Mouse (Mus musculus): Measurements from ENCODE around the gene Itsn2. TPM values are rescaled to one million over a fixed set of nuclear protein-coding genes. Genes with fewer than 3 reads are reported as not detected.
"Not testable (repeated sequence)": the region's sequence is repeated elsewhere in the genome, so short reads cannot be mapped to it uniquely, and the experiment has no call there.

Itsn2 gene
- total RNA-seq (2021) = 100 to 1,000 TPM in 1 of 2 experiments, 10 to 100 TPM in 1; 88.6 to 101 TPM
- long read RNA-seq, experiment 1, full-length matches to known transcripts = 2 of 16 reads
- long read RNA-seq, experiment 1, partial matches to known transcripts = 4 of 16 reads
- long read RNA-seq, experiment 1, other reads (novel, unspliced or antisense) = 10 of 16 reads
- long read RNA-seq, experiment 2, full-length matches to known transcripts = 7 of 36 reads
- long read RNA-seq, experiment 2, partial matches to known transcripts = 14 of 36 reads
- long read RNA-seq, experiment 2, other reads (novel, unspliced or antisense) = 15 of 36 reads

DNA sequence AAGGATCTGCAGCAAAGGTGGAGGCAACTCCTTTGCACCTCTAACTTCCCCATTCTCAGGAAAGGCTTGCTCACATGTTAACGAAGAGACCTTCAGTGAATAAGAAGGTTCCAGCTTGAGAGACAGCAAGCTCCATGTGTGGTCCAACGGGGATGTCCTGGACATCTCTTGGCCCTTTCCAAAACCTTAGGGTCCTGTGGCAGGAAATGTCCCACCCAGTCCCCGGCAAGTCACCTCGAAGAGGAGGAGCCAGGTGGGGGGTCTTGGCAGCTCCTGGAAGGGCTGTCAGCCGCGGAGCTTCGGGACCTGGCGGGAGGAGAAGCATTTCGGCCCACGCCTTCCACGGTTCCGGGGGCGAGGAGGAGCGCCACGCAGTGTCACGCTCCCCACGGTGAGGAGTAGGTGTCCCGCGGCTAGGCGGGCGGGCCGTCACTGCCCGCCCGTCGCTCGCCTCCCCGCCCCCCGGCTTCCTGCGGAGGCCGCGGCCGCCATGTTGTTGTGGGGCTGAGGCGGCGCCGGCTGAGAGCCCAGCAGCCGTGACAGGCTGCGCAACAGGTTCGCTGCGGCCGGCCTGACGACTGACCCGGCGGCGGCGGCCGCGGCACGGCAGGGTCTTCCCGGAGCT, at the start of gene Itsn2, which contains the start of gene Gm3625:
Itsn2 (plus strand) TSS at position 98 of the 625 bp plus-strand sequence.
Gm3625 (minus strand) TSS at position 387 of the 625 bp plus-strand sequence.
- Histone ChIP-seq H3K4me3 (peak within 1 kb of the TSS; percentile 58), H3K27ac (peak within 1 kb of the TSS; percentile 99)
- TF ChIP-seq CTCF (conservative IDR thresholded peaks at IDR 0.05) = no peak
- peak; percentile 62 to 65 for DNase-seq (ENCODE audit: low spot score in 2 of 2)

DNA sequence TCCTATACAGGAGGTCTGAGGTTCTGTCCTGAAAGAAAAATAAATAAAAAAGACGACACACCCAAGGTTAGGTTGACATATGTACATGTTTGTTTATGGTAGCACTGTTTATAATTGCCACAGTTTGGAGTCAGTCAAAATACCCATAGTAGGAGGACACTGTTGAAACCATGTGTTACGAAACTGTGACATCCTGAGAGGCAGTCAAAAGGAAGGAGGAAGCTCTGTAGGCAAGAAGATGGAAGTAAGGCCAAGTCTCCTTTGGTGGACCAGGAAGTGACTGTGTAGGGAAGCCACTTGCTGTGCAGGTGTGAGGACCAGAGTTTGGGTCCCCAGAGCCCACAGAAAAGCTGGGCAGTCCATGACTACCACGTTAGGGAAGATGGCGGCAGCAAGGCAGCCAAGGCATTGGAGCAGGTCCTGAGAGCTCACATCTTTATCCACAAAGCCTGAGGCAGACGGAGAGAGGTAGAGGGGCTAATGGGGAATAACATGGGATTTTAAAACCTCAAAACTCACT, 48.0 kb upstream of the Itsn2 start:
- DNase-seq (ENCODE audit: low spot score in 2 of 2) = no peak
- no peak for TF ChIP-seq CTCF (conservative IDR thresholded peaks at IDR 0.05)
- Histone ChIP-seq H3K4me3 (no peak overlapping the region), H3K27ac (no peak overlapping the region)

DNA sequence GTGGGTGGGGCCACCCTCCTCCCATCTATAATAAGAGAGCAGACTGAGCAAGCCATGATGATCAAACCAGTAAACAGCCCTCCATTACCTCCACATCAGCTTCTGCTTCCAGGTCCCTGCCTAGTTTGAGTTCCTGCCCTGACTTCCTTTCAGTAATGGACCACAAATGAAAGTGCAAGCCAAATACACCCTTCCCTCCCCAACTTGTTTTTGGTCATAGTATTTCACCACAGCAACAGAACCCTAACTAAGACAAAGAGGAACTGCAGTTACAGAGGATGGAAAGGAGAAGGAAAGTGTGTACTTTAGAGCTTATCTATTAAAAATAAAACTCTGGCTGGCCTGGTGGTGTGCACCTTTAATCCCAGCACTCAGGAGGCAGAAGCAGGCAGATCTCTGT, 47.0 kb upstream of the Itsn2 start:
- no peak for TF ChIP-seq CTCF (conservative IDR thresholded peaks at IDR 0.05)
- no peak for DNase-seq (ENCODE audit: low spot score in 2 of 2)
- H3K27ac ChIP-seq = no peak overlapping the region

DNA sequence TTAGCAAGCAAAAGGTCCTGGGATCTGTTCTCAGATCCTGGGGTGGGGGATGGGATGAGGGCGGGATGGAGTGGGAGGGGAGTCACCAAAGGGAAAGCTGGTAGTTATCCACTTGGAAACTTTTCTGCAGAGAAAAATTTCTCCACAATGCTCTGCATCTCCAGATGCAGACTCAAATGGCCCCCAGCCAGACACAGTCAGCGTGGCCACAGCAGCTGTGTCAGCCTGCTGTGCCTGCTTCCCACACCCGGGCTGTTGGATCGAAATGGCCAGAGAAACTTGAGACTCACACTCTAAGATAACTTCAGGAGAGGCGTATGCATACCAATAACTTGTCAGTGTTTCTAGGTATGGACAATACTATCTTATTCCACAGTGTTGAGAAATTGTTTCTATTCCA, 45.9 kb upstream of the Itsn2 start:
- Histone ChIP-seq H3K27ac (no peak overlapping the region), H3K4me3 (no peak overlapping the region)
- DNase-seq (ENCODE audit: low spot score in 2 of 2) = no peak
- no peak for TF ChIP-seq CTCF (conservative IDR thresholded peaks at IDR 0.05)

More for the DNA sequence above, 47.0 kb upstream of the Itsn2 start:
- no peak overlapping the region for H3K4me3 ChIP-seq

DNA sequence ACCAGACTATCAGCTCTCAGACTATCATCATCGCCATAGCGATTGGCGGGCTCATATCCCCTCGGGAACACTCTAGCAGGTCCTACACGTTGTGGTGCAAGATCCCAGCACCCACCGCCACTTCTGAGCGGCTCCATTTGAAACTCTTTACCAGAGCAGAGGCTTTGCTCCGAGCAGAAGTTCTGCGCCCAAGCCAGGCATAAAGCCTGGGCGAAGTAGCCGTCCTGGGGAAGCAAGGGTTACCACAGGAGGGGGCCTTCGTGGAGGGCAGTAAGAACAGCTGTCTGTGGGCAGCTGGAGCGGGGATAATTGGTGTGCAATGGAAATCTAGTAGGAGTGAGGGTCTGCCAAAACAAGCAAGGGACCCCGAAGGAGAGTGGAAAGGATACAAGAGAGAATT, 44.9 kb upstream of the Itsn2 start:
- no peak overlapping the region for H3K27ac ChIP-seq
- DNase-seq (ENCODE audit: low spot score in 2 of 2) = no peak
- TF ChIP-seq CTCF (conservative IDR thresholded peaks at IDR 0.05) = no peak
- H3K4me3 ChIP-seq = no peak overlapping the region

DNA sequence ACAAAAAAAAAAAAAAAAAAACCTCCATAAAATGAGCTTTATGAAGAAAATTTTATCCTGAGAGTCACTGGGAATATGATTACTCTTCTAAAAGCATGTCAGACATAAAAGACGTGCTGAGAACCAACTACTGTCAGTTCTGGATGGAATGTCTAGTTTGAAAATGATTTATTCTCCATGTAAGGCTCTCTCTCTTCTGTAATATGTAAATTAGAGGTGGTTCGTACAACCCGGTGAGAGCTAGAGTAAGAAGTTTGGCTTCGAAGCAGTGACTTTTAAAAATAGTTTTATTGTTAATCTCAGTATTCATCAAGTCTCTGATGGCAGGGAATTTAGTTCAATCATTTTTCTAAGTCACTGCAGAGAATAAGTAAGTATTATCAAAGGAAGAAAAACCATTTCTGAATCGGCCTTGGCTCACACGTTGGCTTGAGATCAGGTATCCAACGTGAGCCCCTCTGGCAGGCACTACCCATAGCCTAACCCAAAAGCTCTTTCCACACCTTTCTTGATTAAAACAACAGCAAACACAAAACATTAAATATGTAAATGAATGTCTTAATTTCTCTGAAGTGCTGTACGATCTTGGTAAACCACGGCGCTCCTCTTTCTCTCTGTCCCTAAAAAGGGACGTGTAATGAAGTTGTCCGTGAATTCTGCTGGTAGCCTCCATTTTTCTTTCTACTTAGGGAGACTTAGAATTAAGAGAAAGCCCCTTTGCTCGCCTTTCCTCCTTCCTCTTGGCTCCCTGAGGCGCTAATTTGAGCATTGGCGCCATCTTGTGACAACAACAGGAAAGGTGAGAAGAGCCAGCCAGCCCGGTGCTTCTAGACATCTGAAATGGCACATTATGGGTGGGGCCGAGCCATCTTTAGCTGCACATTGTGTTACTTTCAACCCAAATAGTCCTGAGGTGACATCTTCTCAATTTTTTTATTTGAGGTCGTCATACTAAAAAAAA, 44.1 kb upstream of the Itsn2 start:
- peak; percentile 83 for DNase-seq (ENCODE audit: low spot score in 2 of 2)
- Histone ChIP-seq H3K27ac (peak overlapping the region; percentile 56), H3K4me3 (peak overlapping the region; percentile 51)
- TF ChIP-seq CTCF (conservative IDR thresholded peaks at IDR 0.05) = peak; percentile 94

DNA sequence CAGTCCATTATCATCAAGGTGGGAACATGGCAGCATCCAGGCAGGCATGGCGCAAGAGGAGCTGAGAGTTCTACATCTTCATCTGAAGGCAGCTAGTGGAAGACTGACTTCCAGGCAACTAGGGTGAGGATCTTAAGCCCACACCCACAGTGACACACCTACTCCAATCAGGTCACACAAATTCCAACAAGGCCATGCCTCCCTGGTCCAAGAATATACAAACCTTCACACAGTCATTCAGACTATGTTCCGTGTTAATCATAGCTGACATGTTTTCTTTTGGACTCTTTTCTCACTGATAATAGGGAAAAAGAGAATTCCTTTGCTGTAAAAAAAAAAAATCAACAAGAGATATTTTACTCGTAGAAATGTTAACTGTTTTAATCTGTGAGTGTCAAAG, 38.7 kb upstream of the Itsn2 start:
- H3K4me3 ChIP-seq; H3K27ac ChIP-seq; DNase-seq (ENCODE audit: low spot score in 2 of 2): not testable (repeated sequence)

DNA sequence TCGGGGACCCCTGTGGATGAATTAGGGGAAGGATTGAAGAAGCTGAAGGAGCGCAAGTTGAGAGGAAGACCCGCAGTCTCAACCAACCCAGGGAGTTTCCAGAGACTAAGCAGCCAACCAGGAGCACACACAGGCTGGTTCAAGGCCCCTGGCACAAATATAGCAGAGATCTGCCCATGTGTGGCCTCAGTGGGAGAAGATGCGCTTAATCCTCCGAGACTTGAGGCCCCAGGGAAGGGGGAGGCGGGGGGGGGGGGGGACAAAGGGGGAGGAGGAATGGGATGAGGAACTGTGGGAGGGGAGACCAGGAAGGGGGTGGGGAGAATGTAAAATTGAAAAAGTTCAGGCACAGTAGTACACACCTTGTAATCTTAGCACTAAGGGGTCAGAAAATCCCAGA, 37.0 kb upstream of the Itsn2 start:
- no peak overlapping the region for H3K4me3 ChIP-seq
- H3K27ac ChIP-seq = no peak overlapping the region
- DNase-seq (ENCODE audit: low spot score in 2 of 2) = no peak
- no peak for TF ChIP-seq CTCF (conservative IDR thresholded peaks at IDR 0.05)

DNA sequence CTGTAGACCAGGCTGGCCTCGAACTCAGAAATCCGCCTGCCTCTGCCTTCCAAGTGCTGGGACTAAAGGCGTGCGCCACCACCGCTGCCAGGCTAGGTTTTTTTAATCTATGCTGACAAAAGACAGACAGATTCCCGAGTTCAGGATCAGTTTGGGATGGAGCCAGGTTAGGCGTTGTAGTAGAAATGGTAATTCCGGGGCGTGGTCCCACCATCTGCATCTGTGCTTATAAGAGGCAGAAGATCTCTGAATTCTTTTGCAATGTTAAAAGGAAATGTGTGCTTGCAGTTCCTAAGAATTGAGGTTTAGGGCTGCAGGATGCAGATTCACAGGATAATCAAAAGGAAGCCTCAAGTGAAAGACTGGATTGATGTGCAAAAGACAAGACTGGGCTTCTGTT, 35.5 kb upstream of the Itsn2 start:
- no peak for TF ChIP-seq CTCF (conservative IDR thresholded peaks at IDR 0.05)
- no peak for DNase-seq (ENCODE audit: low spot score in 2 of 2)
- Histone ChIP-seq H3K4me3 (no peak overlapping the region), H3K27ac (no peak overlapping the region)

DNA sequence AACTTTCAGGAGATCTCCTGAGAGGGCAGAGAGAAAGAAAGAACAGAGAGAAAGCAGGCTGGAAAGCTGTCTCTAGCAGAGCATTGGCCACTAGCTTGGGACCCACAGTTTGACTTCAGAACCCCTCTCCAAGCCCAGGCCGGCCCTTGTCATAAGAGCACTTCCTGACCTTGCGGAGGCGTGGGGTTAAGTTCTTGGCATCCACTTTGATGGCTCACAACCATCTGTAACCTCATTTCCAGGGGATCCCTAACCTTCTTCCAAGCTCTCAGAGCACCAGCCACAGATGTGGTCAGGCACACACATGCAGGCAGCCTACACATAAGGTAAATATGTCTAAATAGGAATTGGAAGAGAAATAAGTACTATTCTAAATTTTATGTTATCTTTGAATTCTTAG, 35.0 kb upstream of the Itsn2 start:
- no peak for DNase-seq (ENCODE audit: low spot score in 2 of 2)
- TF ChIP-seq CTCF (conservative IDR thresholded peaks at IDR 0.05) = no peak
- Histone ChIP-seq H3K27ac (no peak overlapping the region), H3K4me3 (no peak overlapping the region)

DNA sequence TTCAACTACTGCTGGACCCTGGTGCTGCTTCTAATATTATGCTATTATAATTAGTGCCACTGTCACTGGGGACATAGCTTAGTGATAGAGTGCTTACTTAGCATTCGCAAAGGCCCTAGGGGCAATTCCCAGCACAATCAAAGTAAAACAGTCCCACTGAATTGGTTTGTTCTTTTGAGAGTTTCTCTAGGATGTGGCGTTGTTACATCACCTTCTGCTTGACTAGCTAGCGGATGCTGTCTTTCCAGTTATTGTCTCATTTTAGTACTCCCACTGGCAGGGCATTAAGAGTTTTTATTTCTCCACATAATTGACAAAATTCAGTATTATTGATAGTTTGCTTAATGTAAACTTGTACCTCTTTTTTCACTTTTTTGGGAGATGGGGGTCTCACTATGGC, 34.4 kb upstream of the Itsn2 start:
- DNase-seq (ENCODE audit: low spot score in 2 of 2) = no peak
- Histone ChIP-seq H3K27ac (no peak overlapping the region), H3K4me3 (no peak overlapping the region)
- TF ChIP-seq CTCF (conservative IDR thresholded peaks at IDR 0.05) = no peak

DNA sequence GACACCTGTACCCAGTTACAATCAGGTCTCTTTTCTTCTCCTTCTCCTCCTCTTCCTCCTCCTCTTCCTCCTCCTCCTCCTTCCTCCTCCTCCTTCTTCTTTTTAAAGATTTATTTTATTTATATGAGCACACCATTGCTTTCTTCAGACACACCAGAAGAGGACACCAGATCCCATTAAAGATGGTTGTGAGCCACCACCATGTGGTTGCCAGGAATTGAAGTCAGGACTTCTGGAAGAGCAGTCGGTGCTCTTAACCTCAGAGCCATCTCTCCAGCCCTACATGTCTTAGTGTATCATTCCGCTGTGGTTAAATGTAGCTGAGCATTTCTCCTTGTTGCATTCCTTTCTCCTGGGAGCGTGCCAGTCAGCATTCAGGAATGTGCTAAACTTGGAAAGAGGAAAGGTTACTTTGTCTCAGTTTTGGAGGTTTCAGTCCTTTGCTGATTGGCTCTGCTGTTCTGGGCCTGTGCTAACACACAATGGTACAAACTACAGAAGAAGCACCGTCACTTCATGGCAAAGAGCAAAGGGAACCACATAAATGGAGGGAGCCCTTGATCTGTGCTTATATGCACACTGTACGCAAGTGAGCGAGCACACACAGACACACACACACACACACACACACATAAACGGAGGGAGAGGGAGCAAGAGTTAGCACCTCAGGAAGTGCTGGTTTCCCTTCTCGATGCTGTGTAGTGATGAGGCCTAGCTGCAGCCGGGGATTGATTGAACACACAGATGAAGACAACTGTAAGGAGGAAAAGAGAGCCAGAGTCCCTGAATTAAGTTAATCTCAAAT, 33.8 kb upstream of the Itsn2 start:
- Histone ChIP-seq H3K27ac (no peak overlapping the region), H3K4me3 (no peak overlapping the region)
- DNase-seq (ENCODE audit: low spot score in 2 of 2) = no peak
- TF ChIP-seq CTCF (conservative IDR thresholded peaks at IDR 0.05) = no peak

Data from layer of hippocampus, adult 2 months (tissue).